Mouse (Mus musculus) monocyte, adult 2 months (primary cell): ENCODE results near the gene Cfl1.
"Not testable (repeated sequence)": the region's sequence is repeated elsewhere in the genome, so short reads cannot be mapped to it uniquely, and the experiment has no call there.

Experiments
- DNase-seq, 2 experiments: peaks; one replicate each; pipeline ENCODE4 v3.0.0; 2022; ENCODE audit warnings: low spot score in 2 of 2, low read depth in 1 of 2

Cfl1 gene

GRCm38 (mm10) chr19:5487768-5488550 lies 2.3 kb upstream of the Cfl1 start, which contains the start of gene Mus81:
Gene Mus81 (minus strand): TSS chr19:5488402.
- peak; percentile 90 to 93 for DNase-seq

GRCm38 (mm10) chr19:5488878-5489571 lies 1.2 kb upstream of the Cfl1 start:
- DNase-seq: peak; percentile 92 to 93

GRCm38 (mm10) chr19:5489721-5490120 lies 534 bp upstream of the Cfl1 start:
- not testable (repeated sequence) for DNase-seq

DNA sequence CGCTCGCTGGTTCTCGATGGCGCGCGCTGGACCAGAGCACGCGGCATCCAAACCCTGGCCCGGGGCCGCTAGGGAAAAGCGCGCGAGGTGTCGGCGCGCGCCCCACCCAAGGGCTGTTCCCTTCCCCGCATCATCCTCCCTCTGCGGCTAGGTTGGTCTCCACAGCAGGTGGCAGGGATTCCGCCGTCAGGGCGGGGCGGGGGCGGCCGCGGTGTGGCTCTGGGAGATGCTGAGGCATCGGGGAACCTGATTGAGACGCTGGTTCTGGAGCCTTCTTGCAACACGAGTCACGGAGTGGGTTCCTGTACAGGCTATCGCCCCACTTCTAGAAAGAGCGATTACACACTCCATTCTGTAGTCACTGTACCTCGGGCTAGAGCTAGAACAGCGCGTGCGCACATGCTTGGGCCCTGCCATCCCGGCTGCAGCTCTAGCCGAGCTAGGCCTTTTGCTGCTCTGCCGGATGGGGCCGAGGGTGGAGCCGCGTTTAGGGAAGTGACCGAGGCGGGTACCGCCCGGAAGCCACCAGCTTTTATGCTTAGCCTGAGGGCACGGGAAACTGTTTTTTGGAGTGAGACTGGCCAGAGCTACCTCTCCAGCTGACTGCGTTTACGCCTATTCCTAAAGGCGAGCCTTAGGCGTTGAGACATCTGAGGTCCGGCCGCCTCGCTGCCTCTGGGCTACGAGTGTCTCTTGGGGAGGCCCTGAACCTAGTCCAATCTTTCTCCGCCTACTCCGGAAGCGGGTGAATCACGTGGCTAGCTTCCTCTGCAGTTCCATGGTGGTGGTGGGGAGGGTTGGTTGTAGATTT lies 848 bp downstream of the Cfl1 start:
- DNase-seq: peak; percentile 83 to 88

GRCm38 (mm10) chr19:5492641-5493040 lies 2.4 kb downstream of the Cfl1 start:
- no peak for DNase-seq

DNA sequence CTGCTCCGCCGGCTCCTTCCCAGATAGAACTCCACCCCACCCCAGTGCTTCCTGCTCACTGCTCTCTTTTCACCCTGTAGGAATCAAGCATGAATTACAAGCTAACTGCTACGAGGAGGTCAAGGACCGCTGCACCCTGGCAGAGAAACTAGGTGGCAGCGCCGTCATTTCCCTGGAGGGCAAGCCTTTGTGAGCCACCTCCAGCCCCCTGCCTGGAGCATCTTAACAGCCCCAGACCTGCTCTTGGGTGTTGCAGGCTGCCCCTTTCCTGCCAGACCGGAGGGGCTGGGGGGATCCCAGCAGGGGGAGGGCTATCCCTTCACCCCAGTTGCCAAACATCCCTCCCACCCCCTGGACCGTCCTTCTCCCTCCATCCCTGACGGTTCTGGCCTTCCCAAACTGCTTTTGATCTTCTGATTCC lies 3.1 kb downstream of the Cfl1 start:
- not testable (repeated sequence) for DNase-seq

DNA sequence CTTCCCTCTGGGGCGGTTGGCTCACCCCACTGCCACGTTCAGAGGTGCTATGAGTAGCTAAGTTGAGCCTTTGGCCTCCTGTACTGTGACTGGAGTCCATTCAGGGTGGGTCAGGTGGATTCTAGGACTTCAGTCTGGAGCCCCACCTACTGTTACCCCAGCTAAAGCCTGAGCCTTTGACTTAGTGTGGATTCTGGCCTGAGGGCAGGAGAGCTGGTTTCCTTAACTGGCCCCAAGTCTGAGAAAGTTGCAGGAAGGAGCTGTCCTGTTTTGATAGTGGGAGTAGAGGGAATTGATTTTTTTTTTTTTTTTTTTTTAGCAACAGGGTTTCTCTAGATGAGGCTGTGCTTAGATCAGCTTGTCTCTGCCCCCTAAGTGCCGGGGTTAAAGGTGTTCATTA lies 4.1 kb downstream of the Cfl1 start:
- DNase-seq: no peak

DNA sequence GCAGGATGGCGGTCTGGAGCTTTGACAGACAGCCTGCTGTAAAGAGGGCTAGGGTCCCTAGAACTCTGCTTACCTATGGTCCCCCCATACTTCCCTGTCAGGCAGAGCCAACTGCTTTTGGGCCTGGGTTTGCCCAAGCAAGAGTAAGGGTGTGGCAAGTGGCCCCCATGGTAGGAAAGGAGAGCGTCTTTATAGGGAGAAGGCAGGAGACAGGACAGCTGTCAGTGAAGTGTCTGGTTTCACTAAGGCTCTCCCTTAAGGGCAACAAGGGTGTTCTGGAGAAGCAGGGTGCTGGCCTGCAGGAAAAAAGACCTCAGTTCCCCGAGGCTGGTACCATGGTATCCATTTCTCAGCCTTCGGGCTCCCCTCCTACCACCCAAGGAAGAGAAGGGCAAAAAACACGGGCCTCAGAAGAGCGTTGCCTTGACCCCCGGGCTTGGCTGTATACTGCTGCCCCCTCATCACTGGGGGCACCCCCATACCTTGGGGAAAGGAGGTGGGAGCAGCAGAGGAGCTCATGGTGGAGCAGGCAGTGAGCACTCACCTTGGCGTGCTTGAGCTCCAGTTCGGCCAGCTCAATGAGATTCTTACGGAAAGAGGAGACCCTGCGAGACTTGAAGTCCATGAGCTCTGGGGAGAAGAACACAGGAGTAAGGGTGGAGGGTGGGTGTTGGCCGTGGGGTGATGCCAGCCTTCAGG lies 5.2 kb downstream of the Cfl1 start:
- no peak for DNase-seq

- no peak for DNase-seq
Measured at GRCm38 (mm10) chr19:5496052-5496370, 5.8 kb downstream of the Cfl1 start.

GRCm38 (mm10) chr19:5500330-5500875 lies 10.1 kb downstream of the Cfl1 start:
- no peak for DNase-seq

DNA sequence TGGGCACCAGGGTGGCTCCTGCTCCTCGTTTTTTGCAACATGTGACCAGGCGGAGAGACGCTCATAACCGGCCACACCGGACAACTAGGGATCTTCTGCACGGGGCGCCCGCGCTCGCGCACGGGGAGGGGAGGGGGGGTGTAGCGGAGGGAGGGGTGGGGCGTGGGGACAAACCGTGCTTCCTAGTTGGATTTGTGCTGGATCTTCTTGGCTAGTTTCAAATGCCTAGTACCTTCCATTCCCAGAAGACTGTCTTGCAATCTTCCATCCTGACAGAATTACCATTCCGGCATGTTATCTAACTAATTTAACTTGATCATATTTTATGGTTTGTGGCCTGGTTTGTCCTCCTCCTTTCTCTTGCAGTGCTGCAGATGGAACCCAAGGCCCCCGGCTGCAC lies 13.4 kb downstream of the Cfl1 start, which contains the start of gene 1700020D05Rik:
Gene 1700020D05Rik, minus strand, starts transcription at position 101 of the 400 bp plus-strand sequence.
- no peak for DNase-seq

- DNase-seq: peak; percentile 87 to 92
Measured at GRCm38 (mm10) chr19:5510031-5511026, 20.1 kb downstream of the Cfl1 start, which contains the start of gene Snx32. Gene Snx32 (minus strand): TSS chr19:5510538.

DNA sequence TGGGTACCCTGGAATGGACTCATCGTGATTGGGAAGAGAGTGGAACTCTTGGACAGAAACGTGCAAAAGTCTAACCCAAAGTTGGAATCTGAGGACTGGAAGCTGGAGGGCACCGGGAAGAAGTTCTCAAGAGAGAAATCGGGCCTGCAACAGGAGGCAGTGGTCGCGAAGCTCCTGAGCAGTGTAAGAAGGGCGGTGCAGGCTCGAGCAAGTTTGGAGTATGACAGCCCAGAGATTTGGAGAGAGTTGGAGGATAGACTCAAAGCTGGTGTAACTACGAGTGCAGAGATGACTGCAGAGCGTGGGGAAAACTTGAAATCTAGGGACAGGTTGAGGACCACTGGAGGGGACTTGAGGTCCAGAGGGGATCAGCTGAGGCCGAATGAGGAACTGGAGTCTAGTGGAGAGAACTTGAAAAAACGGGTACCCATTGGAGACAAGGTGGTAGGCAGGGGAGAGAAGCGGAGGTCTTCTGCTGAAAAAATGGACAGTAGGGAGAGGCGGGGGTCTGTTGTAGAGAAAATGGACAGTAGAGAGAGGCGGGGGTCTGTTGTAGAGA lies 20.9 kb downstream of the Cfl1 start:
- DNase-seq: no peak

- peak; percentile 33 to 43 for DNase-seq
Measured at GRCm38 (mm10) chr19:5512091-5513004, 22.1 kb downstream of the Cfl1 start.

DNA sequence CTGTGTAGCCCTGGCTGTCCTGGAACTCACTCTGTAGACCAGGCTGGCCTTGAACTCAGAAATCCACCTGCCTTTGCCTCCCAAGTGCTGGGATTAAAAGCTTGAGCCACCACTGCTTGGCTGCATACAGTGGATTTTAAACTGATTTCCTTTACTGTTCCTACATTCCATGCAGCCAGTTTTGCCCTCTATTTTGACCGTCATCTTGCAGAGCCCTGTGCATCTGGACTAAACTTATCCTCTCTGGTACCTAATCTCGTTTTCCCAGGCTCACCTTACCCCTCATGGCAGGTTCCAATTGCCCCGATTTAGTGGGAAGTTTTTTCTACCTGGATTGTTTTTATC lies 22.7 kb downstream of the Cfl1 start:
- DNase-seq: no peak

DNA sequence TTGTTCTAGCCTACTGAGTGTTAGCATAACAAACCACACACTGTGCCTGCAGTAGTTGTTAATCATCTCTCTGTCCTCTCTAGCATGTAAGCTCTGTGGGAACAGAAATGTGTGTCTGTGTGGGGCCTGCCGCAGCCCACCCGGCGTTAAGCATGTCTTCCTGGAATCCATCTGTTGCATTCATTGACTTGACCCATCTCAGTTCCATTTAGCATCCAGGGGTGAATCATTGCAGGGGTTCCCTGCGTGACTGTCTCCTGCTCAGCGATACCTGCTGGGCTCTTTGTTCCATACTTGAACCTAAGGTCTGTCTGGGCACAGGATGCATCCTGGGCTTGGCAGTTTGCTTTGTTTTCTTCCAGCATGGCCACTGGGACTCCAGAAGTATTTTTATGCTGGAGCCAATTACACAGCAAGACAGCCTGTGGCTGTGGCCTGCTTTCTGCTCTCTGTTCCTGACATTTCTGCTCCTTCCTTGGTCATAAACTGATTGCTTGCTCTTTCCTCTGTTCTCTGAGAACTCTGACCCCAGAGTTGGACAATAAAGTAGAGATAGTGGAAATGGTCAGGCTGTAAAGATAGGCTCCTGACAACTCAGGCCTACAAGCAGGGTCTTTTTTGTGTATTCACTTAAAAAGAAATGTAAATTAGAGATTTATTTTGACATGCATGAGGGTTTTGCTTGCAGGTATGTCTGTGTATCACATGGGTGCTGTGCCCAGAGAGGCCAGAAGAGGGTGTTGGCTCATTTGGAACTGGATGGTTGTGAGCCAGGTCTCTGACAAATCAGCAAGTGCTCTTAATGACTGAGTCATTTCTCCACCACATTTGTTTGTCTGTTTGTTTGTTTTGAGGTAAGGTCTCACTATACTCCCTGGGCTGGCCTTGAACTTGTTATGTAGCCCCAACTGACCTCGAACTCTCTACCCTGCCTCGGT lies 25.9 kb downstream of the Cfl1 start:
- DNase-seq: no peak

DNA sequence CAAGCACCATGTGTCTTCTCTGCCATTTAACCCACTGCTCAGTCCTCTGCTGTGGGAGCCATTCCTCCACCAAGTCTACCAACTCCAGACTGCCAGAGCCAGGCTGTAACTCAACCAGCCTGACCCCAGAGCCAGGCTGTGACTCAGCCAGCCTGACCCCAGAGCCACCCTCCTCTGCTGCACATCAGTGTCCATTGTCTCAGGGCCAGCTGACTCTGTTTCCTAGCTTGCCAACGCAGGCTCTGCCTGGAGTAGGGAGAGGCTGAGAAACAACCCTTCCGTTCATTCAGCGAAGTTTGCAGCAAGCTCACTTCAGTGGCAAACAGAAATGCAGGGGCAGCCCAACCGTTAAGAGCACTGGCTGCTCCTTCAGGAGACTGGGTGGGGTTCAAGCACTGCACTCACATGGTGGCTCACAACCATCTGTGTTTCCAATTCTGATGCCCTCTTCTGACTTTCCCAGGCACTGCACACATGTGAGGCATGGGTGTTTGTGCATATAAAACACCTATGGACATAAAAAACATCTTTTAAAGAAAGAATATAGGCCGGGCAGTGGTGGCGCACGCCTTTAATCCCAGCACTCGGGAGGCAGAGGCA lies 26.8 kb downstream of the Cfl1 start:
- no peak for DNase-seq
